Mouse (Mus musculus): ENCODE measurements around the gene Fzd7. TPM values are rescaled to one million over a fixed set of nuclear protein-coding genes. Genes with fewer than 3 reads are reported as not detected.

The Fzd7 gene
- polyA plus RNA-seq, 1 experiment from 2014 or later, result 8.6 TPM

DNA sequence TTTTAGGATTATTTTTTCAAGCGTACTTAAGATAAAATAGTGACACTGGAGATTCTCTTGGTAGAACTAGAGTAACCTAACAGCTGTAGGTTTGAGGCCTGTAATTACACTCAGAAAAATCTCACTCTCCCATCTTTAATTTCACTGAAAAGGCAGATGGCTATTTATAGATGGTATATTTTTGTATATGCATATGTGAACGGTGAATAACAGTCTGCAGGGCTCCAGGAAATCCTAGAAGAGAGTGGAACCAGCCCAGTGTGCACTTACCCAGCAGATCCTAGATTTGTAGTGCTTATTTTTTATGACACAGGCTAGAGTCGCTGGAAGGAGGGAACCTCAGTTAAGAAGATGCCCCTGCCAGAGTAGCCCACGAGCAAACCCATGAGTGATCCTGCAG lies 6.8 kb downstream of the Fzd7 start:
- H3K4me3 ChIP-seq, result no peak overlapping the region
- peaks cover 63% of the 10 kb centered on the region for H3K4me1 ChIP-seq
- H3K27ac ChIP-seq (replicated peaks), result no peak overlapping the region
- H3K36me3 ChIP-seq, result peaks cover 17% of the 10 kb centered on the region
- peaks cover 17% of the 10 kb centered on the region for H3K27me3 ChIP-seq (ENCODE audit: low read depth, poor library complexity, severe bottlenecking)
- no peak for DNase-seq (ENCODE audit: low spot score)
- 87% methylated on average over 4 of the region's 4 CpGs for WGBS
- no peaks in the 10 kb centered on the region for H3K9me3 ChIP-seq (replicated peaks)

DNA sequence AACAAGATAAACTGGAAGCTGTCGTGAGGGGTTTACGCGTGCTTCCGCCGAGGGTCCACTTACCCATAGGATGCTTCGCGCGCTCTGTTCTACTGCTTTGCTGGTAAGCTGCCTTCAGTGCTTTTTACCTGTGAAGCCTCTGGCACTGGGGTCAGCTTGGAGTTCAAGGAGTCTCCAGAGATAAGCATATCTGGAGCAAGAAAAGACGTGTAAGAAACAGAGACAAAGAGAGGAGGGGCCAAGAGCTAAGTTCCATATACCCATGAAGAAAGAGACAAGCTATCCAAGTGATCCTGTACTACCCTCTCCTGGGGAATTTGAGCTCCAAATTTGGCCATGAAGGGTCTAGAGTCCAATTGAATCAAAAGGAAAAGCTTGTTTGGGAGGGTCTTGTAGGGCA lies 9.3 kb downstream of the Fzd7 start:
- no peaks in the 10 kb centered on the region for H3K9me3 ChIP-seq (replicated peaks)
- H3K36me3 ChIP-seq, result peaks cover 11% of the 10 kb centered on the region; the same call in 1 of the 2 replicates
- no peak overlapping the region for H3K27ac ChIP-seq (replicated peaks)

DNA sequence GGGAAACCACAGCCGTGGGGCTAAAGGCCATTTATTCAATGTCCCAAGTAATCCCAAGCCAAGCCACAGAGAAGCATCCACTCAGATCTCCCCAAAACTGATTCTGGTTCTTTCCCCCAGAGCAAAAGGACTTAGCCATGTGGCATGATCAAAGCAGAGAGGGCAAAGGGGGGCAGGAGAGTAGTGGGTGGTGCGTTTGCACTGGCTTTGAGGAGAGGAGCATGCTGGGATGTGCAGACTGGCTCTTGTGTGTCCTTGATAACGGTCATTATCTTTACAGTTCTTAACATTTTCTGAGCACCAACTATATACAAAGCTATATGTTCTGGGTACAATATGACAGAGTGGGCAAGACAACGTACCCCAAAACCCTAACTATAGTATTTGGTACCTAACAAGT lies 10.2 kb downstream of the Fzd7 start:
- Histone ChIP-seq H3K36me3 (peaks cover 11% of the 10 kb centered on the region; the same call in 1 of the 2 replicates), H3K9me3 (replicated peaks) (no peaks in the 10 kb centered on the region), H3K4me3 (no peak overlapping the region), H3K27me3 (ENCODE audit: low read depth, poor library complexity, severe bottlenecking) (peaks cover 10% of the 10 kb centered on the region; the same call in 1 of the 2 replicates), H3K27ac (replicated peaks) (no peak overlapping the region), H3K4me1 (peaks cover 29% of the 10 kb centered on the region)
- WGBS, result 72% methylated on average over 4 of the region's 4 CpGs
- no peak for DNase-seq (ENCODE audit: low spot score)

More for the DNA sequence above, 9.3 kb downstream of the Fzd7 start:
- Histone ChIP-seq H3K4me3 (no peak overlapping the region), H3K4me1 (peaks cover 38% of the 10 kb centered on the region), H3K27me3 (ENCODE audit: low read depth, poor library complexity, severe bottlenecking) (peaks cover 10% of the 10 kb centered on the region; the same call in 1 of the 2 replicates)
- no peak for DNase-seq (ENCODE audit: low spot score)
- 84% methylated on average over 9 of the region's 9 CpGs for WGBS

DNA sequence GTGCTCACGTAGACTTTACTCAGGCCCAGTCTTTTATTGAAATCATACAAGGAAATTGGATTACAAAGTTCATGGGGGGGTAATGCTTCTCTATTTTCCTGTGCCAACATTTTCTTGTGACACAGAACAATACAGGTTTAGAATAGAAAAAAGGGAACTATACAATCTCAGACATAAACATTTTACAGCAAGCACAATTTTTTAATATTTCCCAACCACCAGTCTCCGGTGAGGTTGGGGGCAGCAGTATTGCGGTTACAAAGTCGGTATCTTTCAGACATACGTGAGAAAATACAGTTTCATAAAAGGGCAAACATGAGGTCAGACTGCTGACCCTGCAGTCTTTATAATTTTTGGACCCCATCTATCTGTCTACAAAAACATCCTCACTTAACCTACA lies 13.7 kb downstream of the Fzd7 start:
- no peak for DNase-seq (ENCODE audit: low spot score)
- Histone ChIP-seq H3K9me3 (replicated peaks) (no peaks in the 10 kb centered on the region), H3K4me1 (peaks cover 9% of the 10 kb centered on the region), H3K27ac (replicated peaks) (no peak overlapping the region), H3K4me3 (no peak overlapping the region), H3K27me3 (ENCODE audit: low read depth, poor library complexity, severe bottlenecking) (peaks cover 10% of the 10 kb centered on the region; the same call in 1 of the 2 replicates), H3K36me3 (no peaks in the 10 kb centered on the region)
- WGBS, result 92% methylated on average over 5 of the region's 5 CpGs

DNA sequence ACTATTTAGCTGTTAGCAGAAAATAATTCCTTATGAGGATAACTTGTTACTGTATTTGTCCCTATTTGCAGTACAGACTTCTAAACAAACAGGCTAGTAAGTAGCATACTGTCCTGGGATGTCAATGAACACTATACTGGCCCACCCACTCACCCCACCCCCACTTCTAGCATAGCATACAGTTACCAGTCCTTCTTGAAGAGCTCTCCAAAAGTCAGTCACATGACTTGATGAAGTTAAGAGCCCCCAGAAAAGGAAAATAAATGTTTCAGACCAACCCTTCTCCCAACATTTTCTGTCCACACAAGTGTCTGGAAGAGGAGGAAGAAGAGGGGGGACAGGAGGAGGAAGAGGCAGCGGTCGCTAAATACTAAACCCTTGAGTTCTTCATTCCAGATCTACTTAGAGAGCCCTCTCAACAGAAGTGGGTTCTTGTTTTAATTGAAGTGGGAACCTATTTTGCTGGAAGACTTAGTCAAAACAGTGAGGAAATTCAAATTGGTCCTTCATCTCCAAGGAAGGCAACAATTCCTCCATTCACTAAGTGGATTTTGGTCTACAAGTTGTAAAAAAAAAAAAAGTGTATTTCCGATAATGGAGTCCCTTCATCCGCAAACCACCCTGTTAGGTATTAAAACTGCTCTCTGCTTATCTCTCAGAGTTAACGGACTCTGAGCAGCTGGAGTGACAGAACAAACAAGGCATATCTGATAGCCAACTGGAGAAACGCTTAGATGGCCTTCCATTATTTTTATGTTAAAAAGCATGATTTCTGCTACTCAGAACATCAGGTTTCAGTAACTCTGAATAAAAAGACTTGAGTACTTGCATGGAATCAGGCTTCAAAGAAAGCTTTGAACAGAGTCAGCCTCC lies 15.8 kb downstream of the Fzd7 start:
- Histone ChIP-seq H3K27me3 (ENCODE audit: low read depth, poor library complexity, severe bottlenecking) (peaks cover 4% of the 10 kb centered on the region; the same call in 1 of the 2 replicates), H3K9me3 (replicated peaks) (no peaks in the 10 kb centered on the region), H3K36me3 (no peaks in the 10 kb centered on the region), H3K4me3 (no peak overlapping the region), H3K27ac (replicated peaks) (no peak overlapping the region), H3K4me1 (no peaks in the 10 kb centered on the region)
- no peak for DNase-seq (ENCODE audit: low spot score)
- WGBS, result 76% methylated on average over 6 of the region's 6 CpGs

DNA sequence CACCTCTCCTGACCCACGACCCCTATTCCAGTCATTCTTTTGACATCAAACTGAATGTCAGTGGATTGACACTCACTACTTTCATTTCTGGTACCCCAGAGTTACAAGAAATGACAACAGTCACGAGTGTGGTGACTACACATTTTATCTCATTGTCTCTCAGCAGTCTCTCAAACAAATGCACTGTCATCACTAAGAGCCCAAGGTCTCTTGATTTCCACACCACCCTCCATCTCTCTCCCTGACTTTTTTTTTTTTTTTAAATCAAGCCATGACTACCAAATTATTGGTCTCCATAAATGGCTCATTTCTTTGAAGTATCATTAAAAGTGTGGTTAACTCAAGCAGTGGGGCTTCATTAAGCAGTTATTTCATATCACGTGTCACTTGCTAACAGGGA lies 17.1 kb downstream of the Fzd7 start:
- DNase-seq (ENCODE audit: low spot score), result no peak
- H3K4me1 ChIP-seq, result no peaks in the 10 kb centered on the region
- 74% methylated on average over 3 of the region's 3 CpGs for WGBS
- H3K27me3 ChIP-seq (ENCODE audit: low read depth, poor library complexity, severe bottlenecking), result no peaks in the 10 kb centered on the region
- H3K36me3 ChIP-seq, result no peaks in the 10 kb centered on the region
- no peak overlapping the region for H3K27ac ChIP-seq (replicated peaks)
- H3K4me3 ChIP-seq, result no peak overlapping the region
- H3K9me3 ChIP-seq (replicated peaks), result no peaks in the 10 kb centered on the region

DNA sequence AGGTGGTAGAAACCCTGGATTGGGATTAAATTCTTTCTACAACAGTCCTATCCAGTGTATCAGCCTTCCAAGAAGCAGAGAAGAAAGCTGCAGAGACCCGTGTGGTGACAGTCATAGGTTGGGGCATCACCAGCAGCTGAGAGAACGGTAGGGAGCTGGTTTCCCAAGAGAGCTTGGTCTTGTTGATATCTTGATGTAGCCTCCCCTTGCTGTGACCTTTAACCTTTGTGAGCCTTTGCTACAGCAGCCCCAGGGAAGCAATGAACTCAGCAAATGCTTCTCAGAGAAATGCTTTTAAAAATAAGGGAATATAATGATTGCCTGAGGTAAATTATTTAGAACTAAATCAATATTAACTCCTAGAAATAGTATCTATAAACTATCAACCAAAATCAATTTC lies 20.1 kb downstream of the Fzd7 start:
- 66% methylated on average over 2 of the region's 2 CpGs for WGBS
- Histone ChIP-seq H3K9me3 (replicated peaks) (no peaks in the 10 kb centered on the region), H3K27ac (replicated peaks) (no peak overlapping the region), H3K4me3 (no peak overlapping the region), H3K4me1 (no peaks in the 10 kb centered on the region), H3K36me3 (no peaks in the 10 kb centered on the region), H3K27me3 (ENCODE audit: low read depth, poor library complexity, severe bottlenecking) (peaks cover 12% of the 10 kb centered on the region; the same call in 1 of the 2 replicates)
- no peak for DNase-seq (ENCODE audit: low spot score)

DNA sequence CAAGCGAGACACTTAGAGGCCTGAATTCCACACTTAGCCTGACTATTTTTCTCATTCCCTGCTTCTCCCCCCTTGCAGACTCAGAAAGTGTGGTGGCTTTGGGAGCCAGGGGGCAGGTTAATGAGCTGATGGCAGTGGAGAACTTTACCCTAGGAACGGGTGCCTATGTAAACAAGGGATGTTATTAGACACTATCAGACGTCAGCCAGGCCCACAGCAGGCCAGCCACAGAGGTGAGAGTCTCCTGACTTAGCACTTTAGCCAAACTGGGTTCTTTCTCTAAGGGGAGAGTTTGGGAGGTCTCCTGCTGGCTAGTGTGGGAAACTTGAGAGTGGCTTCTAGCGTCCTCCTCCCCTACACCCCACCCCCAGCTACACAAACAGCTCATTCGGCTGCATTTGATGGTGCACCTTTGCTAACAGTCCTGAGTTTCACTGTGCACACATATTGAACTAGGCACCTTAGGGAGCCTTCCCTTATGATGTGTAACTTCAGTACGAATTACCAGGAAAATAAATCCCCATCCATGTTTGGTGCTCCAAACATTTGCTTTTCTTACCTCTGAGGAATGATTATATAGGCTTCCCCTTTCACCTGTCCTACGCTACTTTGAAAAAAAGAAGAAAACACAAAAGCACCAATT lies 21.6 kb downstream of the Fzd7 start:
- Histone ChIP-seq H3K27me3 (ENCODE audit: low read depth, poor library complexity, severe bottlenecking) (peaks cover 18% of the 10 kb centered on the region), H3K27ac (replicated peaks) (no peak overlapping the region), H3K36me3 (no peaks in the 10 kb centered on the region), H3K4me1 (peaks cover 8% of the 10 kb centered on the region), H3K9me3 (replicated peaks) (no peaks in the 10 kb centered on the region), H3K4me3 (no peak overlapping the region)
- no peak for DNase-seq (ENCODE audit: low spot score)
- WGBS, result 58% methylated on average over 7 of the region's 7 CpGs

DNA sequence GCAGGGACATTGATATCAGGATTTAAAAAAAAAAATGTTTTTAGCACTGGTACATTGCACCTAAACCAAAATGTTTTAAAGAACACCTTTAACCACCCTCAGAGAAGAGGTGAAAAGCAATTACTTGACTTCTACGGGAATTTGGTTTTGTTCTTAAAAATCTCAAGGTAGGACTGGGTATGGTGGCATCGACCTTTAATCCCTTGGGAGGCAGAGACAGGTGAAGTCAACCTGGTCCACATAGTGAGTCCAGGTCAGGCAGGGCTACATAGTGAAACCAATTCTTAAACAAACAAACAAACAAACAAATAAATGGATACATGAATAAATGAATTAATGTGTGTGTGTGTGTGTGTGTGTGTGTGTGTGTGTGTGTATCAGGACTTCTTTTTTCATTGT lies 22.1 kb downstream of the Fzd7 start:
- no peaks in the 10 kb centered on the region for H3K36me3 ChIP-seq
- H3K27me3 ChIP-seq (ENCODE audit: low read depth, poor library complexity, severe bottlenecking), result peaks cover 19% of the 10 kb centered on the region
- no peaks in the 10 kb centered on the region for H3K9me3 ChIP-seq (replicated peaks)
- no peak for DNase-seq (ENCODE audit: low spot score)
- H3K4me1 ChIP-seq, result peaks cover 9% of the 10 kb centered on the region
- WGBS, result 79% methylated on average over 2 of the region's 2 CpGs
- H3K27ac ChIP-seq (replicated peaks), result no peak overlapping the region
- H3K4me3 ChIP-seq, result no peak overlapping the region

DNA sequence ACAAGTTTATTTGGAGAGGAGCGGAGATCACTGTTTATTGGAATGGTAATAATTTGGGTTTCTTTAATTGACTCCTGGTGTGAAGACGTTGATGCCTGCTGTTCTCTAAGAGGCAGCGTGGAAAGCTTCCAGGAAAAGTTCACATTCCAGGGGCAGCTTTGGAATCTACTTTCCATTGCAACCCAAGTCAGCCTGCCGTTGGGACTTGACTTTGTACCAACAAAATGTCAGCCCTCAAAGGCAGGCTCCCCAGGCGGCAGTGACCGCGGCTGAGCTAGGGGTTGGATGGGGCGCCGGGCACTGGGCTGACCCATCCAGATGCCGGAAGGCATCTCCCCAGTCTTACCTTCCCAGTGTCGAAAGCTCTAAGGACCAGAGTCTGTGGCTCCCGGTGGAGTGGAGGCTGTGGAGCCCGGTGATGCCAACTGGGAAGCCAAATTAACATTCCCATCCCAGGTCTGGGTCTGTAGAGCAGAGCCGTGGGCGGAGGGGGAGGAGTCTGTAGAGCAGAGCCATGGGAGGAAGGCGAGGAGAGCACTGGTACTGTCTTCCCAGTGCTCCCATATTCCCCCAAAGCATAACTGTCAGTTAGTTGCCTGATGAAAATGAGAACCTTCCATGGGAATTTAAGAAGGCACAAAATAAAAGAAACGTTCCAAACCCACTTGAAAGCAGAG lies 26.4 kb downstream of the Fzd7 start:
- H3K4me3 ChIP-seq, result no peak overlapping the region
- 0 out of 2 replicates have a peak overlapping the region, but pooled peaks have one; percentile 2 for H3K27ac ChIP-seq (replicated peaks)
- H3K4me1 ChIP-seq, result peaks cover 9% of the 10 kb centered on the region
- no peaks in the 10 kb centered on the region for H3K9me3 ChIP-seq (replicated peaks)
- WGBS, result 37% methylated on average over 17 of the region's 17 CpGs
- DNase-seq (ENCODE audit: low spot score), result peak; percentile 29
- no peaks in the 10 kb centered on the region for H3K36me3 ChIP-seq
- H3K27me3 ChIP-seq (ENCODE audit: low read depth, poor library complexity, severe bottlenecking), result peaks cover 19% of the 10 kb centered on the region

DNA sequence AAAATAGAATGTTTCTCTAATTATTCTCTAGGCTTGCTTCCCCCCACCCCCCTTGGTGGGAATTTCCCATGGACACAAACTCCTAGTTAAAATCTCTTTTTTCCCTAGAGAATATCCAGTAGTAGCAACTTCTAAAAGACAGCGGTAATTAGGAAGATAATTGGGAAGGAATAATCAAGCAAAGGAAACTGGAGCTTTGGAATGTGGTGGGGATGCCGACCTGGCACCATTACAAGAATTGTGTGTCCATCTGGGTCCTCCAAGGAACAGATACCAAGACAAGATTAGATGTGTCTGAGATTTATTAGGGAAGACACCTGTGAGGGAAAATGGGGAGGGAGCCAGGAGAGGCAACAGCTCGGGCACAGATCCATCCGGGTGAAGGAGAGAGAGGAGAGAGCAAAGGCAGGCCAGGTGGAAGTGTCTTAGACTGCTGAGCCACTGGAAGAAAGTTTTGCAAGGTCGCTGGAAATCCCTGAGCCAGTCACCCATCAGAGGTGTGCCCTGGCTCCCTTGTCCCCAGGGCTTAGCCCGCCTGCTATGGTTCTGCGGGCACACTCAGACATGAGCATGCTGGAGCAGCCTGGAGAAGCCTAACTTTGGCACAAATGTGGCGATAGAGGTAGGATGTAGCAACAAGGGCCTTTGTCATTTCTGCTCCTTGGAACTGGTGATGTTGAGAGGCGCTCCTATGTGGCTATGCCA lies 29.5 kb downstream of the Fzd7 start:
- no peak overlapping the region for H3K4me3 ChIP-seq
- DNase-seq (ENCODE audit: low spot score), result no peak
- H3K9me3 ChIP-seq (replicated peaks), result no peaks in the 10 kb centered on the region
- peaks cover 29% of the 10 kb centered on the region for H3K4me1 ChIP-seq
- peaks cover 7% of the 10 kb centered on the region for H3K27me3 ChIP-seq (ENCODE audit: low read depth, poor library complexity, severe bottlenecking)
- WGBS, result 67% methylated on average over 9 of the region's 9 CpGs
- no peaks in the 10 kb centered on the region for H3K36me3 ChIP-seq
- H3K27ac ChIP-seq (replicated peaks), result no peak overlapping the region
